Mouse (Mus musculus): Measurements from ENCODE around the gene Nkx6-2.

Nkx6-2 gene

GRCm38 (mm10) chr7:139566533-139566932 lies 16.1 kb downstream of the Nkx6-2 start:
- no peak for DNase-seq (ENCODE audit: low spot score)

- DNase-seq (ENCODE audit: low spot score), result no peak
Observed at GRCm38 (mm10) chr7:139565998-139566397, 16.6 kb downstream of the Nkx6-2 start.

GRCm38 (mm10) chr7:139564161-139564560 lies 18.4 kb downstream of the Nkx6-2 start:
- no peak for DNase-seq (ENCODE audit: low spot score)

- no peak for DNase-seq (ENCODE audit: low spot score)
Observed at GRCm38 (mm10) chr7:139563425-139563824, 19.2 kb downstream of the Nkx6-2 start.

GRCm38 (mm10) chr7:139559659-139560058 lies 22.9 kb downstream of the Nkx6-2 start:
- no peak for DNase-seq (ENCODE audit: low spot score)

GRCm38 (mm10) chr7:139556746-139557526 lies 25.7 kb downstream of the Nkx6-2 start:
- DNase-seq (ENCODE audit: low spot score), result no peak

- DNase-seq (ENCODE audit: low spot score), result no peak
Observed at GRCm38 (mm10) chr7:139556331-139556730, 26.3 kb downstream of the Nkx6-2 start.

- DNase-seq (ENCODE audit: low spot score), result no peak
Observed at GRCm38 (mm10) chr7:139551519-139551918, 31.1 kb downstream of the Nkx6-2 start.

GRCm38 (mm10) chr7:139550086-139550783 lies 32.4 kb downstream of the Nkx6-2 start:
- DNase-seq (ENCODE audit: low spot score), result no peak

GRCm38 (mm10) chr7:139547325-139547724 lies 35.3 kb downstream of the Nkx6-2 start:
- no peak for DNase-seq (ENCODE audit: low spot score)

GRCm38 (mm10) chr7:139544706-139545625 lies 37.6 kb downstream of the Nkx6-2 start:
- no peak for DNase-seq (ENCODE audit: low spot score)

GRCm38 (mm10) chr7:139541422-139541821 lies 41.2 kb downstream of the Nkx6-2 start:
- DNase-seq (ENCODE audit: low spot score), result no peak

GRCm38 (mm10) chr7:139540601-139541000 lies 42.0 kb downstream of the Nkx6-2 start:
- DNase-seq (ENCODE audit: low spot score), result no peak

- no peak for DNase-seq (ENCODE audit: low spot score)
Observed at GRCm38 (mm10) chr7:139538541-139538940, 44.1 kb downstream of the Nkx6-2 start.

GRCm38 (mm10) chr7:139537831-139538230 lies 44.8 kb downstream of the Nkx6-2 start:
- DNase-seq (ENCODE audit: low spot score), result no peak

GRCm38 (mm10) chr7:139536831-139537230 lies 45.8 kb downstream of the Nkx6-2 start:
- no peak for DNase-seq (ENCODE audit: low spot score)

- DNase-seq (ENCODE audit: low spot score), result no peak
Observed at GRCm38 (mm10) chr7:139536331-139536730, 46.3 kb downstream of the Nkx6-2 start.

GRCm38 (mm10) chr7:139531428-139531801 lies 51.2 kb downstream of the Nkx6-2 start:
- DNase-seq (ENCODE audit: low spot score), result no peak

- DNase-seq (ENCODE audit: low spot score), result no peak
Observed at GRCm38 (mm10) chr7:139530591-139531427, 51.8 kb downstream of the Nkx6-2 start.
